ENCODE assay signal across 7 mouse cellular contexts in genomic region chr15:101221298-101222104, GRCm38 (mm10). TPM values are rescaled to one million over a fixed set of nuclear protein-coding genes. Genes with fewer than 3 reads are reported as not detected.
A peak's percentile ranks its signal among the peaks of the same experiment; 100 is the strongest.
DNase-seq lines count a peak whose midpoint lies in the region; ATAC-seq and TF ChIP-seq lines count a peak whose summit lies in the region.

No protein-coding gene starts in this region.

- TF ChIP-seq POLR2A in heart, adult 2 months (IDR thresholded peaks at IDR 0.05; ENCODE audit: insufficient read depth, low read depth, low read length): no peak

- ATAC-seq in embryonic facial prominence, embryonic 11.5 days (replicated peaks; ENCODE audit: insufficient number of reproducible peaks, low FRiP score, low TSS enrichment, low read depth): peak; percentile 50
- peak; percentile 63 for ATAC-seq in limb, embryonic 12.5 days (ENCODE audit: insufficient number of reproducible peaks, insufficient read depth, low FRiP score, low TSS enrichment, low read depth)
- peak; percentile 43; the same call in 1 of the 2 replicates for ATAC-seq in midbrain, embryonic 14.5 days (ENCODE audit: low FRiP score, low TSS enrichment)

- H3K27me3 ChIP-seq in embryonic facial prominence, embryonic 11.5 days (ENCODE audit: control insufficient read depth, insufficient read depth, low read length): 0 out of 2 replicates have a peak, but pooled peaks cover 2% of the 10 kb centered on the region
- no peaks in the 10 kb centered on the region for H3K27me3 ChIP-seq in heart, adult 2 months (ENCODE audit: control insufficient read depth, insufficient read depth, low read length)
- peaks cover 8% of the 10 kb centered on the region for H3K27me3 ChIP-seq in limb, embryonic 12.5 days
- no peaks in the 10 kb centered on the region for H3K27me3 ChIP-seq in midbrain, embryonic 14.5 days (ENCODE audit: control insufficient read depth, insufficient read depth, low read length)
- H3K27me3 ChIP-seq in splenic B cell, adult 2 months (ENCODE audit: control insufficient read depth, insufficient read depth, low read length, poor library complexity, severe bottlenecking): no peaks in the 10 kb centered on the region

- 2% methylated on average over 14 of the region's 14 CpGs for WGBS in embryonic facial prominence, embryonic 11.5 days
- 16% methylated on average over 14 of the region's 14 CpGs for WGBS in heart, adult 2 months
- WGBS in limb, embryonic 12.5 days: 2% methylated on average over 14 of the region's 14 CpGs
- WGBS in midbrain, embryonic 14.5 days: under 1% methylated on average over 14 of the region's 14 CpGs

- H3K4me1 ChIP-seq in embryonic facial prominence, embryonic 11.5 days (ENCODE audit: control insufficient read depth, insufficient read depth, low read length): peaks cover 9% of the 10 kb centered on the region
- H3K4me1 ChIP-seq in heart, adult 2 months (ENCODE audit: control insufficient read depth, insufficient read depth, low read length): peaks cover 1% of the 10 kb centered on the region
- H3K4me1 ChIP-seq in limb, embryonic 12.5 days (replicated peaks): peaks cover 52% of the 10 kb centered on the region
- peaks cover 34% of the 10 kb centered on the region for H3K4me1 ChIP-seq in midbrain, embryonic 14.5 days (ENCODE audit: control insufficient read depth, insufficient read depth, low read length)

- TF ChIP-seq CTCF in heart, adult 2 months (IDR thresholded peaks at IDR 0.05): no peak; the same call in 1 of the 2 replicates

- peak; percentile 78; the same call in 1 of the 2 replicates for TF ChIP-seq EP300 in heart, adult 2 months (IDR thresholded peaks at IDR 0.05; ENCODE audit: insufficient read depth, low read depth, low read length)

- DNase-seq in adrenal gland, adult 2 months: peak; percentile 91
- DNase-seq in embryonic facial prominence, embryonic 11.5 days (ENCODE audit: low spot score): peak; percentile 79
- peak; percentile 86 to 92 for DNase-seq in heart, adult 2 months
- DNase-seq in kidney, adult 9 months: peak; percentile 92
- peak; percentile 77 for DNase-seq in midbrain, embryonic 14.5 days
- peak; percentile 53 for DNase-seq in splenic B cell, adult 2 months (ENCODE audit: low read depth, low spot score)

- peak overlapping the region; percentile 44 for H3K4me2 ChIP-seq in embryonic facial prominence, embryonic 11.5 days (ENCODE audit: low read depth, low read length)
- H3K4me2 ChIP-seq in limb, embryonic 12.5 days: peak overlapping the region; percentile 79
- peak overlapping the region; percentile 25 for H3K4me2 ChIP-seq in midbrain, embryonic 14.5 days (ENCODE audit: low read length)

- H3K27ac ChIP-seq in embryonic facial prominence, embryonic 11.5 days (replicated peaks; ENCODE audit: low read depth, low read length): peak overlapping the region; percentile 44
- H3K27ac ChIP-seq in heart, adult 2 months: no peak overlapping the region
- H3K27ac ChIP-seq in limb, embryonic 12.5 days: peak overlapping the region; percentile 88
- peak overlapping the region; percentile 52 for H3K27ac ChIP-seq in midbrain, embryonic 14.5 days (replicated peaks; ENCODE audit: low read depth, low read length)

- no peaks in the 10 kb centered on the region for H3K9me3 ChIP-seq in embryonic facial prominence, embryonic 11.5 days (replicated peaks; ENCODE audit: control insufficient read depth, low read length)
- H3K9me3 ChIP-seq in limb, embryonic 12.5 days: no peaks in the 10 kb centered on the region
- no peaks in the 10 kb centered on the region for H3K9me3 ChIP-seq in midbrain, embryonic 14.5 days (ENCODE audit: control insufficient read depth, low read length)

- no peaks in the 10 kb centered on the region for H3K36me3 ChIP-seq in embryonic facial prominence, embryonic 11.5 days (replicated peaks; ENCODE audit: control insufficient read depth, insufficient read depth, low read depth, low read length)
- H3K36me3 ChIP-seq in heart, adult 2 months (ENCODE audit: control insufficient read depth, insufficient read depth, low read length): 0 out of 2 replicates have a peak, but pooled peaks cover 4% of the 10 kb centered on the region
- no peaks in the 10 kb centered on the region for H3K36me3 ChIP-seq in limb, embryonic 12.5 days
- no peaks in the 10 kb centered on the region for H3K36me3 ChIP-seq in midbrain, embryonic 14.5 days (ENCODE audit: control insufficient read depth, insufficient read depth, low read length)
- H3K36me3 ChIP-seq in splenic B cell, adult 2 months (ENCODE audit: control insufficient read depth, insufficient read depth, low read length, poor library complexity, severe bottlenecking): no peaks in the 10 kb centered on the region

- peak overlapping the region; percentile 18 for H3K9ac ChIP-seq in embryonic facial prominence, embryonic 11.5 days (replicated peaks; ENCODE audit: low read length)
- no peak overlapping the region for H3K9ac ChIP-seq in heart, adult 2 months (ENCODE audit: low read depth, low read length)
- H3K9ac ChIP-seq in limb, embryonic 12.5 days (replicated peaks): peak overlapping the region; percentile 23; the same call in 1 of the 2 replicates
- no peak overlapping the region; the same call in 1 of the 2 replicates for H3K9ac ChIP-seq in midbrain, embryonic 14.5 days (replicated peaks; ENCODE audit: low read length)

- no peaks in the 10 kb centered on the region for H3K79me2 ChIP-seq in heart, adult 2 months (replicated peaks; ENCODE audit: control insufficient read depth, insufficient read depth, low read length)

- intact Hi-C loops in heart, adult 2 months (cut with DNase I): loop anchor here (1.0 to 5.0 kb wide), 3 partner anchors 16 to 94 kb away; partner anchors contain the start of gene Atg101

- peak overlapping the region; percentile 15; the same call in 1 of the 2 replicates for H3K4me3 ChIP-seq in embryonic facial prominence, embryonic 11.5 days (ENCODE audit: low read depth, low read length)
- H3K4me3 ChIP-seq in heart, adult 2 months: no peak overlapping the region
- H3K4me3 ChIP-seq in limb, embryonic 12.5 days (replicated peaks): peak overlapping the region; percentile 23
- H3K4me3 ChIP-seq in midbrain, embryonic 14.5 days (replicated peaks; ENCODE audit: low read depth, low read length): no peak overlapping the region

RNA-seq across cellular contexts. Expression of gene Grasp, which starts 2.5 kb away (rescaled TPM):
- total RNA-seq in adrenal gland, adult 2 months (2021): 10 to 100 TPM; 16.4 to 21.0 TPM
- polyA plus RNA-seq in adrenal gland, adult 2 months (2012; rRNA removed): 53.0 and 60.3 TPM in 2 replicates
- 5.6 and 6.0 TPM in 2 replicates for polyA plus RNA-seq in embryonic facial prominence, embryonic 11.5 days (2014; fragmentation: Nextera tagmentation; extraction: Ambion mirVana)
- total RNA-seq in heart, adult 2 months (2021): 10 to 100 TPM; 10.9 to 11.5 TPM
- 7.4 and 7.6 TPM in 2 replicates for polyA plus RNA-seq in heart, adult 2 months (2012; rRNA removed)
- 7.9 and 10.5 TPM in 2 replicates for polyA plus RNA-seq in limb, embryonic 12.5 days (2016; fragmentation: Nextera tagmentation; extraction: Ambion mirVana)
- polyA plus RNA-seq in midbrain, embryonic 14.5 days (2014; fragmentation: Nextera tagmentation; extraction: Ambion mirVana): 0.93 and 0.97 TPM in 2 replicates

RNA-seq across cellular contexts. Expression of gene Nr4a1, which starts 32.6 kb away (rescaled TPM):
- total RNA-seq in adrenal gland, adult 2 months (2021): 100 to 1,000 TPM; 560 to 565 TPM
- 162 and 415 TPM in 2 replicates for polyA plus RNA-seq in adrenal gland, adult 2 months (2012; rRNA removed)
- polyA plus RNA-seq in embryonic facial prominence, embryonic 11.5 days (2014; fragmentation: Nextera tagmentation; extraction: Ambion mirVana): 2.2 and 3.0 TPM in 2 replicates
- total RNA-seq in heart, adult 2 months (2021): 10 to 100 TPM; 12.1 to 45.3 TPM
- polyA plus RNA-seq in heart, adult 2 months (2012; rRNA removed): 17.0 and 23.8 TPM in 2 replicates
- 5.5 and 7.0 TPM in 2 replicates for polyA plus RNA-seq in limb, embryonic 12.5 days (2016; fragmentation: Nextera tagmentation; extraction: Ambion mirVana)
- 2.9 and 3.5 TPM in 2 replicates for polyA plus RNA-seq in midbrain, embryonic 14.5 days (2014; fragmentation: Nextera tagmentation; extraction: Ambion mirVana)

RNA-seq across cellular contexts. Expression of gene Acvr1b, which starts 47.6 kb away (rescaled TPM):
- 10 to 100 TPM in 1 of 2 experiments, 1 to 10 TPM in 1; 5.2 to 10.0 TPM for total RNA-seq in adrenal gland, adult 2 months (2021)
- 10.1 and 11.2 TPM in 2 replicates for polyA plus RNA-seq in adrenal gland, adult 2 months (2012; rRNA removed)
- polyA plus RNA-seq in embryonic facial prominence, embryonic 11.5 days (2014; fragmentation: Nextera tagmentation; extraction: Ambion mirVana): 10.5 and 11.4 TPM in 2 replicates
- total RNA-seq in heart, adult 2 months (2021): 10 to 100 TPM in 1 of 2 experiments, 1 to 10 TPM in 1; 9.9 to 12.3 TPM
- polyA plus RNA-seq in heart, adult 2 months (2012; rRNA removed): 15.3 and 19.3 TPM in 2 replicates
- 7.3 and 8.2 TPM in 2 replicates for polyA plus RNA-seq in limb, embryonic 12.5 days (2016; fragmentation: Nextera tagmentation; extraction: Ambion mirVana)
- 30.4 and 39.0 TPM in 2 replicates for polyA plus RNA-seq in midbrain, embryonic 14.5 days (2014; fragmentation: Nextera tagmentation; extraction: Ambion mirVana)

Comparison
In these comparisons a context has a peak if more than half of its experiments do, and no peak if none do; other contexts are left out.
1. H3K4me2 ChIP-seq: peak in every context shown above with its lines; median percentile 79 in limb, embryonic 12.5 days; 44 in embryonic facial prominence, embryonic 11.5 days; 25 in midbrain, embryonic 14.5 days.
2. H3K4me3 ChIP-seq: peak in embryonic facial prominence, embryonic 11.5 days (single experiment) and limb, embryonic 12.5 days (single experiment); none in heart, adult 2 months (single experiment) and midbrain, embryonic 14.5 days (single experiment).
3. H3K9ac ChIP-seq: peak in embryonic facial prominence, embryonic 11.5 days (single experiment) and limb, embryonic 12.5 days (single experiment); none in heart, adult 2 months (single experiment) and midbrain, embryonic 14.5 days (single experiment).
4. Peak in every context shown above with its lines, with median percentiles within 50 percentile points of each other: DNase-seq and ATAC-seq.